Mouse (Mus musculus): ENCODE data around the gene Sox14. TPM values are rescaled to one million over a fixed set of nuclear protein-coding genes. Genes with fewer than 3 reads are reported as not detected.

Gene Sox14
- polyA plus RNA-seq, 1 experiment from 2014 or later: not detected

- ATAC-seq: no peak
- H3K27me3 ChIP-seq: peaks cover 88% of the 10 kb centered on the region
- in situ Hi-C loops (cut with MboI; ENCODE audit: low pct_unique_long_range_greater_than_20kb): no loop called here
- no peak for TF ChIP-seq CTCF (IDR thresholded peaks at IDR 0.05)
- ChIA-PET POLR2A (interaction anchor here (0.5 kb wide), 1 partner anchor 29 kb away, joined by 5 read pairs; no protein-coding TSS in a partner anchor), CTCF (no interaction called here)
- DNase-seq (ENCODE audit: low read depth, low spot score): no peak
Observed at GRCm38 (mm10) chr9:99871556-99872203, 4.3 kb downstream of the Sox14 start.

- ChIA-PET POLR2A (no interaction called here), CTCF (no interaction called here)
- H3K27me3 ChIP-seq: peaks cover 85% of the 10 kb centered on the region
- in situ Hi-C loops (cut with MboI; ENCODE audit: low pct_unique_long_range_greater_than_20kb): no loop called here
- DNase-seq (ENCODE audit: low read depth, low spot score) (no peak), ATAC-seq (no peak)
- no peak for TF ChIP-seq CTCF (IDR thresholded peaks at IDR 0.05)
Observed at GRCm38 (mm10) chr9:99870780-99871555, 5.0 kb downstream of the Sox14 start.

- no peak for TF ChIP-seq CTCF (IDR thresholded peaks at IDR 0.05)
- CTCF ChIA-PET: no interaction called here
- in situ Hi-C loops (cut with MboI; ENCODE audit: low pct_unique_long_range_greater_than_20kb): no loop called here
- POLR2A ChIA-PET: no interaction called here
- DNase-seq (ENCODE audit: low read depth, low spot score): no peak
- H3K27me3 ChIP-seq: peaks cover 82% of the 10 kb centered on the region
- no peak for ATAC-seq
Observed at GRCm38 (mm10) chr9:99869936-99870779, 5.8 kb downstream of the Sox14 start.

- DNase-seq (ENCODE audit: low read depth, low spot score): no peak
Observed at GRCm38 (mm10) chr9:99869275-99869674, 6.7 kb downstream of the Sox14 start.

GRCm38 (mm10) chr9:99868606-99869005 lies 7.4 kb downstream of the Sox14 start:
- peaks cover 66% of the 10 kb centered on the region for H3K27me3 ChIP-seq
- TF ChIP-seq CTCF (IDR thresholded peaks at IDR 0.05): no peak
- in situ Hi-C loops (cut with MboI; ENCODE audit: low pct_unique_long_range_greater_than_20kb): no loop called here
- CTCF ChIA-PET: no interaction called here
- ATAC-seq (no peak), DNase-seq (ENCODE audit: low read depth, low spot score) (no peak)
- POLR2A ChIA-PET: no interaction called here

More at GRCm38 (mm10) chr9:99869275-99869674, 6.7 kb downstream of the Sox14 start:
- in situ Hi-C loops (cut with MboI; ENCODE audit: low pct_unique_long_range_greater_than_20kb): no loop called here
- ATAC-seq: no peak
- POLR2A ChIA-PET: no interaction called here
- no peak for TF ChIP-seq CTCF (IDR thresholded peaks at IDR 0.05)
- CTCF ChIA-PET: no interaction called here
- H3K27me3 ChIP-seq: peaks cover 73% of the 10 kb centered on the region

- POLR2A ChIA-PET: no interaction called here
- no peak for ATAC-seq
- CTCF ChIA-PET: no interaction called here
- TF ChIP-seq CTCF (IDR thresholded peaks at IDR 0.05): no peak
- DNase-seq (ENCODE audit: low read depth, low spot score): no peak
- H3K27me3 ChIP-seq: peaks cover 61% of the 10 kb centered on the region
- in situ Hi-C loops (cut with MboI; ENCODE audit: low pct_unique_long_range_greater_than_20kb): no loop called here
Observed at GRCm38 (mm10) chr9:99868054-99868453, 7.9 kb downstream of the Sox14 start.

GRCm38 (mm10) chr9:99862936-99863335 lies 13.0 kb downstream of the Sox14 start:
- ATAC-seq: no peak
- ChIA-PET CTCF (no interaction called here), POLR2A (no interaction called here)
- no peak for DNase-seq (ENCODE audit: low read depth, low spot score)
- in situ Hi-C loops (cut with MboI; ENCODE audit: low pct_unique_long_range_greater_than_20kb): no loop called here
- TF ChIP-seq CTCF (IDR thresholded peaks at IDR 0.05): no peak
- peaks cover 51% of the 10 kb centered on the region for H3K27me3 ChIP-seq

GRCm38 (mm10) chr9:99854486-99854885 lies 21.5 kb downstream of the Sox14 start:
- ChIA-PET POLR2A (no interaction called here), CTCF (no interaction called here)
- no peak for TF ChIP-seq CTCF (IDR thresholded peaks at IDR 0.05)
- in situ Hi-C loops (cut with MboI; ENCODE audit: low pct_unique_long_range_greater_than_20kb): no loop called here
- peaks cover 40% of the 10 kb centered on the region for H3K27me3 ChIP-seq
- DNase-seq (ENCODE audit: low read depth, low spot score) (no peak), ATAC-seq (no peak)

GRCm38 (mm10) chr9:99853356-99853755 lies 22.6 kb downstream of the Sox14 start:
- POLR2A ChIA-PET: no interaction called here
- CTCF ChIA-PET: no interaction called here
- no peak for ATAC-seq
- no peak for DNase-seq (ENCODE audit: low read depth, low spot score)
- TF ChIP-seq CTCF (IDR thresholded peaks at IDR 0.05): no peak
- peaks cover 33% of the 10 kb centered on the region for H3K27me3 ChIP-seq
- in situ Hi-C loops (cut with MboI; ENCODE audit: low pct_unique_long_range_greater_than_20kb): no loop called here

- ChIA-PET POLR2A (no interaction called here), CTCF (no interaction called here)
- ATAC-seq: no peak
- in situ Hi-C loops (cut with MboI; ENCODE audit: low pct_unique_long_range_greater_than_20kb): no loop called here
- TF ChIP-seq CTCF (IDR thresholded peaks at IDR 0.05): no peak
- peaks cover 20% of the 10 kb centered on the region for H3K27me3 ChIP-seq
- DNase-seq (ENCODE audit: low read depth, low spot score): no peak
Observed at GRCm38 (mm10) chr9:99850354-99850753, 25.6 kb downstream of the Sox14 start.

GRCm38 (mm10) chr9:99848327-99848726 lies 27.6 kb downstream of the Sox14 start:
- DNase-seq (ENCODE audit: low read depth, low spot score) (no peak), ATAC-seq (no peak)
- CTCF ChIA-PET: interaction anchor here (1.4 kb wide), 1 partner anchor 552 kb away, joined by 3 read pairs; no protein-coding TSS in a partner anchor
- no peak for TF ChIP-seq CTCF (IDR thresholded peaks at IDR 0.05)
- POLR2A ChIA-PET: no interaction called here
- peaks cover 16% of the 10 kb centered on the region for H3K27me3 ChIP-seq
- in situ Hi-C loops (cut with MboI; ENCODE audit: low pct_unique_long_range_greater_than_20kb): loop anchor here (5.0 kb wide), 1 partner anchor 534 kb away; no protein-coding TSS in a partner anchor
